Mouse (Mus musculus) limb, embryonic 12.5 days (tissue): ENCODE results near the gene Tjp1. TPM values are rescaled to one million over a fixed set of nuclear protein-coding genes. Genes with fewer than 3 reads are reported as not detected.

Experiments
- ATAC-seq: fragments of 200-750 bp; cut with Nextera tagmentation; 2 replicates; pipeline ENCODE4 v1.8.0; 2017; ENCODE audit warnings: low read depth, moderate TSS enrichment; ENCODE audit not compliant: insufficient number of reproducible peaks, insufficient read depth, low FRiP score, low TSS enrichment
- H3K27ac ChIP-seq: fragments of 300-500 bp; sonication (generic); 2 replicates; pipeline ENCODE4 v1.5.1; 2016; ENCODE audit warnings: mild to moderate bottlenecking, moderate library complexity
- H3K27me3 ChIP-seq: fragments of 300-500 bp; sonication (generic); 2 replicates; pipeline ENCODE4 v1.6.1; 2016; ENCODE audit warnings: mild to moderate bottlenecking, moderate library complexity
- H3K36me3 ChIP-seq: fragments of 300-500 bp; sonication (generic); 2 replicates; pipeline ENCODE4 v1.6.1; 2016; ENCODE audit warnings: mild to moderate bottlenecking, moderate library complexity
- H3K4me1 ChIP-seq: fragments of 300-500 bp; sonication (generic); replicated peaks from 2 replicates; pipeline ENCODE4 v1.6.1; 2016
- H3K4me2 ChIP-seq: fragments of 300-500 bp; sonication (generic); 2 replicates; pipeline ENCODE4 v1.6.1; 2016; ENCODE audit warnings: mild to moderate bottlenecking, moderate library complexity
- H3K4me3 ChIP-seq: fragments of 300-500 bp; sonication (generic); replicated peaks from 2 replicates; pipeline ENCODE4 v1.5.1; 2016; ENCODE audit warnings: mild to moderate bottlenecking
- H3K9ac ChIP-seq: fragments of 300-500 bp; sonication (generic); replicated peaks from 2 replicates; pipeline ENCODE4 v1.6.1; 2016; ENCODE audit warnings: mild to moderate bottlenecking, moderate library complexity
- H3K9me3 ChIP-seq: fragments of 300-500 bp; sonication (generic); 2 replicates; pipeline ENCODE4 v1.6.1; 2016; ENCODE audit warnings: mild to moderate bottlenecking, moderate library complexity
- WGBS: fragments of 180-500 bp; shearing (Covaris S2); methylation state at CpG from one replicate; pipeline ENCODE4 v1.1.7; 2016; 5-methylcytosine and 5-hydroxymethylcytosine counted together
- polyA plus RNA-seq: library from polyadenylated mRNA; unstranded; fragments of >200 nt; fragmentation: Nextera tagmentation; extraction: Ambion mirVana; gene quantifications from 2 replicates; pipeline ENCODE4 v1.2.1, GENCODE M21; 2016

Tjp1 gene
- polyA plus RNA-seq, 1 experiment from 2014 or later = 25.6 TPM

- WGBS = 72% methylated on average over 16 of the region's 16 CpGs
- H3K4me1 ChIP-seq = no peaks in the 10 kb centered on the region
- no peaks in the 10 kb centered on the region for H3K9me3 ChIP-seq
- H3K36me3 ChIP-seq = no peaks in the 10 kb centered on the region
- no peak overlapping the region for H3K27ac ChIP-seq
- H3K9ac ChIP-seq = no peak overlapping the region
- H3K4me2 ChIP-seq = no peak overlapping the region
- 0 out of 2 replicates have a peak, but pooled peaks cover 5% of the 10 kb centered on the region for H3K27me3 ChIP-seq
- no peak overlapping the region for H3K4me3 ChIP-seq
- ATAC-seq = no peak
Measured at GRCm38 (mm10) chr7:65282886-65283285, 244.7 kb downstream of the Tjp1 start.

- H3K36me3 ChIP-seq = no peaks in the 10 kb centered on the region
- H3K27me3 ChIP-seq = 0 out of 2 replicates have a peak, but pooled peaks cover 5% of the 10 kb centered on the region
- no peak overlapping the region for H3K27ac ChIP-seq
- H3K4me1 ChIP-seq = no peaks in the 10 kb centered on the region
- H3K9ac ChIP-seq = no peak overlapping the region
- WGBS = 93% methylated on average over 3 of the region's 3 CpGs
- no peak for ATAC-seq
- no peak overlapping the region for H3K4me2 ChIP-seq
- no peaks in the 10 kb centered on the region for H3K9me3 ChIP-seq
- no peak overlapping the region for H3K4me3 ChIP-seq
Measured at GRCm38 (mm10) chr7:65281960-65282359, 245.6 kb downstream of the Tjp1 start.

- no peaks in the 10 kb centered on the region for H3K4me1 ChIP-seq
- no peak overlapping the region for H3K27ac ChIP-seq
- H3K4me3 ChIP-seq = no peak overlapping the region
- H3K27me3 ChIP-seq = 0 out of 2 replicates have a peak, but pooled peaks cover 5% of the 10 kb centered on the region
- H3K36me3 ChIP-seq = no peaks in the 10 kb centered on the region
- no peaks in the 10 kb centered on the region for H3K9me3 ChIP-seq
- 73% methylated on average over 10 of the region's 10 CpGs for WGBS
- no peak for ATAC-seq
- no peak overlapping the region for H3K9ac ChIP-seq
- H3K4me2 ChIP-seq = no peak overlapping the region
Measured at GRCm38 (mm10) chr7:65280944-65281912, 246.4 kb downstream of the Tjp1 start.

GRCm38 (mm10) chr7:65279277-65279676 is 248.3 kb downstream of the Tjp1 start:
- WGBS = 70% methylated on average over 13 of the region's 13 CpGs
- H3K36me3 ChIP-seq = no peaks in the 10 kb centered on the region
- no peaks in the 10 kb centered on the region for H3K4me1 ChIP-seq
- H3K9me3 ChIP-seq = no peaks in the 10 kb centered on the region
- H3K4me2 ChIP-seq = no peak overlapping the region
- ATAC-seq = no peak
- no peak overlapping the region for H3K4me3 ChIP-seq
- no peak overlapping the region for H3K27ac ChIP-seq
- 0 out of 2 replicates have a peak, but pooled peaks cover 5% of the 10 kb centered on the region for H3K27me3 ChIP-seq
- H3K9ac ChIP-seq = no peak overlapping the region

- Histone ChIP-seq H3K4me2 (no peak overlapping the region), H3K9ac (no peak overlapping the region), H3K27ac (no peak overlapping the region), H3K4me3 (no peak overlapping the region), H3K4me1 (no peaks in the 10 kb centered on the region), H3K27me3 (no peaks in the 10 kb centered on the region), H3K36me3 (no peaks in the 10 kb centered on the region), H3K9me3 (no peaks in the 10 kb centered on the region)
- 81% methylated on average over 4 of the region's 4 CpGs for WGBS
- no peak for ATAC-seq
Measured at GRCm38 (mm10) chr7:65275761-65276160, 251.8 kb downstream of the Tjp1 start.

- WGBS = 85% methylated on average over 5 of the region's 5 CpGs
Measured at GRCm38 (mm10) chr7:65274216-65274615, 253.4 kb downstream of the Tjp1 start.

GRCm38 (mm10) chr7:65249656-65250055 is 277.9 kb downstream of the Tjp1 start:
- Histone ChIP-seq H3K27ac (no peak overlapping the region), H3K36me3 (no peaks in the 10 kb centered on the region), H3K4me1 (no peaks in the 10 kb centered on the region), H3K4me3 (no peak overlapping the region), H3K27me3 (no peaks in the 10 kb centered on the region), H3K9me3 (0 out of 2 replicates have a peak, but pooled peaks cover 6% of the 10 kb centered on the region), H3K4me2 (no peak overlapping the region), H3K9ac (no peak overlapping the region)
- ATAC-seq = no peak
- 94% methylated on average over 8 of the region's 8 CpGs for WGBS

More at GRCm38 (mm10) chr7:65274216-65274615, 253.4 kb downstream of the Tjp1 start:
- no peak overlapping the region for H3K27ac ChIP-seq
- no peaks in the 10 kb centered on the region for H3K9me3 ChIP-seq
- no peak for ATAC-seq
- no peak overlapping the region for H3K4me2 ChIP-seq
- no peaks in the 10 kb centered on the region for H3K27me3 ChIP-seq
- H3K4me3 ChIP-seq = no peak overlapping the region
- no peaks in the 10 kb centered on the region for H3K36me3 ChIP-seq
- H3K4me1 ChIP-seq = no peaks in the 10 kb centered on the region
- H3K9ac ChIP-seq = no peak overlapping the region

Other genes with a start within 250 kb of the Tjp1 start
- gene Tarsl2, start 117.1 kb upstream of the Tjp1 start, polyA plus RNA-seq = 10.6 and 11.6 TPM in 2 replicates
- gene Tm2d3, start 163.4 kb upstream of the Tjp1 start, polyA plus RNA-seq = 67.8 and 75.1 TPM in 2 replicates